Mouse (Mus musculus) erythroblast, adult 5-6 weeks (primary cell): ENCODE results near the gene Eno2. TPM values are rescaled to one million over a fixed set of nuclear protein-coding genes. Genes with fewer than 3 reads are reported as not detected.
"Not testable (repeated sequence)": the region's sequence is repeated elsewhere in the genome, so short reads cannot be mapped to it uniquely, and the experiment has no call there.

Source experiments
- ATAC-seq: replicated peaks from 2 replicates; pipeline ENCODE4 v1.8.0; 2016; ENCODE audit warnings: moderate number of reproducible peaks, mild to moderate bottlenecking, moderate TSS enrichment, inconsistent platforms; ENCODE audit not compliant: poor library complexity, low FRiP score, severe bottlenecking
- total RNA-seq, 2 experiments: library from RNA; stranded (forward) in 1 of 2; stranded (reverse) in 1 of 2; fragments of 150-400 nt in 1 of 2; fragments of 200-764, 138-1000 nt in 1 of 2; gene quantifications; 2 replicates each; pipeline versions ENCODE4 v1.2.3 to v1.2.4; 2015 to 2017; ENCODE audit warnings: low replicate concordance in 2 of 2

The Eno2 gene
- total RNA-seq (2015; ENCODE audit: low replicate concordance), result not detected in 2 replicates
- total RNA-seq (2017; ENCODE audit: low replicate concordance), result not detected in 2 replicates

- ATAC-seq, result no peak
Observed at GRCm38 (mm10) chr6:124769101-124769765, at the start of gene Eno2. Gene Eno2 (minus strand): TSS chr6:124769673.

- ATAC-seq, result no peak
Observed at GRCm38 (mm10) chr6:124817971-124818370, 48.5 kb upstream of the Eno2 start.

- no peak for ATAC-seq
Observed at GRCm38 (mm10) chr6:124817563-124817962, 48.1 kb upstream of the Eno2 start.

GRCm38 (mm10) chr6:124817125-124817524 is 47.7 kb upstream of the Eno2 start:
- ATAC-seq, result no peak

GRCm38 (mm10) chr6:124816611-124817010 is 47.1 kb upstream of the Eno2 start:
- no peak for ATAC-seq

- ATAC-seq, result no peak
Observed at GRCm38 (mm10) chr6:124814858-124815774, 45.6 kb upstream of the Eno2 start.

- peak; percentile 17 for ATAC-seq
Observed at GRCm38 (mm10) chr6:124814448-124814847, 45.0 kb upstream of the Eno2 start.

- peak; percentile 88 for ATAC-seq
Observed at GRCm38 (mm10) chr6:124813933-124814332, 44.5 kb upstream of the Eno2 start, which contains the start of gene Tpi1. Gene Tpi1 (minus strand): TSS chr6:124814296.

GRCm38 (mm10) chr6:124813496-124813895 is 44.0 kb upstream of the Eno2 start:
- 0 out of 2 replicates have a peak, but pooled peaks have one; percentile 13 for ATAC-seq

DNA sequence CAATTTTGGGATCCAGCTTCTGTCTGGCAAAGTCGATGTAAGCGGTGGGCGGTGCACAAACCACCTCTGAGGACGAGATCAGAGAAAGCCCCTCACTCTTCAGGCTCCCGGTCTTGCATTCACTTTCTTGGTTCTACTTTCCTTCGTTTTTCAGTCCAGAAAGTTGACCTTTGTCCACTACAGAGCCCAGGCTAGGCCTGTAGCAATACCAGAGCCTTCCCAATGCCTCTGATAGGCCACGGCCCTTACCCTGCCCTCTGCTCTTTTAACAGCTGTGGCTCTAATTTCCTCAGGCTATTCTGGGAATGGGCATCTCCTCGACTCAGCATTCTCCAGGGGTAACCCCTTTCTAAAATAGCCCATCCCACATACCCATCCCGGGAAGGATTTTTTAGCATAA is 43.4 kb upstream of the Eno2 start:
- no peak for ATAC-seq

GRCm38 (mm10) chr6:124811701-124812560 is 42.5 kb upstream of the Eno2 start:
- no peak for ATAC-seq

DNA sequence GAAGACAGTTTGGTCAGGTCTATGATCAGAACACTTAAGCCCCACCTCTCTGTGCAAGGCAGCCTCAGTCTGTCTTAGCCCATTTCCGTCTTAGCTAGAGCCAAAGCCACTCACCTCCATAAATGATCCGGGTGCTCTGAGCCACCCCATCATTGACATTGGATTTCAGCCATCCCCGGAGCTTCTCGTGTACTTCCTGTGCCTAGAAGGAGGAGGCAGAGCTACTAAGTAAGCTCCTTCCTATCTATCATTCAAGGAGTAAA is 41.9 kb upstream of the Eno2 start:
- no peak for ATAC-seq

- ATAC-seq, result not testable (repeated sequence)
Observed at GRCm38 (mm10) chr6:124810566-124811402, 41.3 kb upstream of the Eno2 start.

DNA sequence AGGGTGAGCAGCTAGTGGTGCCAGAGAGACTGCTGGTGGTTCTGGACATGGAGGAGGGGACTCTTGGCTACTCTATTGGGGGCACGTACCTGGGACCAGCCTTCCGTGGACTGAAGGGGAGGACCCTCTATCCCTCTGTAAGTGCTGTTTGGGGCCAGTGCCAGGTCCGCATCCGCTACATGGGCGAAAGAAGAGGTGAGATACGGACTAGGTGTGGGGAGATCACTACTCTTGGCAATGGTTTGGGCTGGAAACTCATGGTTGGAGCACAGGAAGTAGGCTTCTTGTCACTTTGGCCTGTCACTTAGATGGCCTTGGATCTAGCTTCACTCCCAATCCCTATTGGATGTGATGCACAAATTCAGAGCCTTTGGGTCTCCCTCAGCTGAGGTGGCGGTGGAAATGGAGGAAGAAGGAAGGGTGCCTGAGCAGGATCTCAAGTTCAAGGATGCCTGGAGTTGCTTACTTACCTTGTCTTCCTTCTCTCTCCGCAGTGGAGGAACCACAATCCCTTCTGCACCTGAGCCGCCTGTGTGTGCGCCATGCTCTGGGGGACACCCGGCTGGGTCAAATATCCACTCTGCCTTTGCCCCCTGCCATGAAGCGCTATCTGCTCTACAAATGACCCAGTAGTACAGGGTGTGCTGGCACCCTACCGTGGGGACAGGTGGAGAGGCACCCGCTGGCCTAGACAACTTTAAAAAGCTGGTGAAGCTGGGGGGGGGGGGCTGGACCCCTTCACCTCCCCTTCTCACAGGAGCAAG is 40.5 kb upstream of the Eno2 start:
- 0 out of 2 replicates have a peak, but pooled peaks have one; percentile 1 for ATAC-seq

DNA sequence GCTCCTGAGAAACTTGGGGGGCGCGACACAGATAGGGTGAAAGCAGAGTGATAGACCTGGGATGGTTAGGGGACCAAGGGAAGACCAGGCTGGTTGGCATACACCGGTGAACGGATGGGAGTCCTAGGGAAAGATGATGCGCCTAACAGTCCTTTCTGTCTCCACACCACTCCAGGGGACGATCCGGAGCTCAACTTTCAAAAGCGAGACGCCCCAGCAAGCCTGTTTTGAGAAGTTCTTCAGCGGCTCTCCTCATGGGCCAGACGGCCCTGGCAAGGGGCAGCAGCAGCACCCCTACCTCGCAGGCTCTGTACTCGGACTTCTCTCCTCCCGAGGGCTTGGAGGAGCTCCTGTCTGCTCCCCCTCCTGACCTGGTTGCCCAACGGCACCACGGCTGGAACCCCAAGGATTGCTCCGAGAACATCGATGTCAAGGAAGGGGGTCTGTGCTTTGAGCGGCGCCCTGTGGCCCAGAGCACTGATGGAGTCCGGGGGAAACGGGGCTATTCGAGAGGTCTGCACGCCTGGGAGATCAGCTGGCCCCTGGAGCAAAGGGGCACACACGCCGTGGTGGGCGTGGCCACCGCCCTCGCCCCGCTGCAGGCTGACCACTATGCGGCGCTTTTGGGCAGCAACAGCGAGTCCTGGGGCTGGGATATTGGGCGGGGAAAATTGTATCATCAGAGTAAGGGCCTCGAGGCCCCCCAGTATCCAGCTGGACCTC is 39.7 kb upstream of the Eno2 start:
- peak; percentile 74 for ATAC-seq

GRCm38 (mm10) chr6:124808358-124809012 is 39.0 kb upstream of the Eno2 start, which contains the start of gene Spsb2:
Gene Spsb2 (plus strand): TSS chr6:124808661.
- ATAC-seq, result peak; percentile 62

DNA sequence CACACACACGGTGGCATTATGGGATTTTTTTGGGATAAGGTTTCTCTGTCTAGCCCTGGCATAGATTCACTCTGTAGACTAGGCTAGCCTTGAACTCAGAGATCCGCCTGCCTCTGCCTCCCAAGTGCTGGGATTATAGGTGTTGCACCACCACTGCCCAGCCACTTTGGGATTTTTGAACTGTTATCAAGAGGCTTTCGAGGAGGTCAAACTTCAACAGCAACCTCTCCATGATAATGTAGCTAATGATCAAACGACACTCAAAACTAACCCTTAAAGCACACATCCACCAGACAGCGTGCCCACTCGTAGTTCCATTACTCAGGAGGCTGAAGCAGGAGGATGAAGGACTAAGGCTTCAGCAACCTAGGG is 38.5 kb upstream of the Eno2 start:
- ATAC-seq, result no peak
